Mouse (Mus musculus) ovary, postnatal 14 days (tissue): ENCODE measurements around the gene Olfr394.
"Not testable (repeated sequence)": the region's sequence is repeated elsewhere in the genome, so short reads cannot be mapped to it uniquely, and the experiment has no call there.

Source experiments
- DNase-seq: peaks from one replicate; pipeline ENCODE4 v3.0.0; 2022; ENCODE audit warnings: low spot score

Olfr394 gene

DNA sequence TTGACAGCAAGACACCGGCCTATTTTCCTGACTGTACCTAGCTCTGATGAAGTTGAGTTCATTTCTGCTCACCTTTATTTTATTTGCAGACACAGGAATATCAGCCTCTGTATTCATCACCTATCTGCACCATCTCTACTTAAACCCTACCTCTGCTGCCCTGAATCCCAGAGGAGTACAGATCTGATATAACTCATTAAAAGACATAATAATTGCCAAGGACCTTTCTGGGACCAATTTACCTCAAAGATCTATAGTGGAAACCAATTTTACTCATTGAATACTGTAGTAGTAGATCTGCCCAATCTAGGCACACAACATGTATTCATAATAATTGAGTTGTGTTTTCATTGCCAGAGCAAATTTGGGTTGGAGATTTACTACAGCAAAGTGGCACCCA lies at the start of gene Olfr394:
Gene Olfr394 (minus strand): TSS at position 101 of the 400 bp plus-strand sequence.
- DNase-seq = no peak

DNA sequence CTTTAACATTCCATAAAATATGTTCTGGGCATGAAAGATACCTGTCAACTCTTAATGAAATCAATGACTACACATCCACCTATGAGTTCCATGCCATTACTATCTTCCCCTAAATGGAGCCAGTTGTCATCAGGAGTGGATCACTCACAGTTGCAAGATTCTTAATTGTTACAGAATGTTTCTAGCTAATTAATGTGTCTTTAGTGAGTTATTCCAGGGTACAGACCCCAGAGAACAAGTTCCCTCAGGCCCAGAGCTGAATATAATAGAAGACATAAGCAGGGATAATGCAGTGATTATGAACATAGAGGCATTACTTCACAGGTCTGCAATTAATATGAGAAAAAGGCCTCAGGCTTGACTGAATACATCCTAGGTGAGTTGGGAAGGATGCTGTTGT lies 45.8 kb upstream of the Olfr394 start, which contains the start of gene Olfr23:
Gene Olfr23 (plus strand): TSS at position 301 of the 400 bp plus-strand sequence.
- DNase-seq = no peak

DNA sequence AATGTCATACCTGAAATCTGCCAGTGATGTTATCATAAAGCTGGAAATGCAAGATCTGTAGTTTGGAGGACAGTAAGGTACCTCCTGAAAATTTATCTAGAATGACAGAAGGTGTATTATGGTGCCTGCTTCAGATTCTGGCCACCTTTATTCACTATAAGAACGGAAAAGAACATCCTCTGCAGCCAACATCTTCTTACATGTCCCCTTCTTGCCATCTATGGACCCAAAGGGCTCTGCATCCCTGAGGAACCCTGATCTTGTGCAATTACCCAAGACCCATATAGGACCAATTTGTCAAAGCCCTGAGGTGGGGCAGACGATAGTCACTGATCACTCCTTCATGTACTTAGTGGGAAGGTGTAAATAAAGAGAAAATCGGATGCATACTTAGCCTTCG lies 18.6 kb upstream of the Olfr394 start, which contains the start of gene Olfr395:
Gene Olfr395 (minus strand): TSS at position 101 of the 400 bp plus-strand sequence.
- DNase-seq = not testable (repeated sequence)

DNA sequence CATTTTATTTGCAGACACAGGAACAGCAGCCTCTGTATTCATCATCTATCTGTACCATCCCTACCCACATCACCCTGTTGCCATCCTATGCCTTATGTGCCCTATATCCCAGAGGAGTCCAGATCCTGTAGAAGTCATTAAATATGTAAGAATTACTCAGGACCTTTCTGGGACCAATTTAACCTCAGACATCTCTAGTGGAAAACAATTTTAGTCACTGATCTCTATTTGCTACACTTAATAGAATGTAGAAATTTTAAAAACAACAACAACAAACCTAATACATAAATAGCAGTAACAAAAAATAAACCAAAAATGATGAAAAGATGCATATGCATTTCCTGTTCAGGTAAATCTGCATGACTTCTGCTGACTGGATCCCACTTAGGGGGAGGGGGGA lies 39.2 kb downstream of the Olfr394 start, which contains the start of gene Olfr393:
Gene Olfr393 (minus strand): TSS at position 101 of the 400 bp plus-strand sequence.
- no peak for DNase-seq
